Mouse (Mus musculus): Measurements from ENCODE around the gene Ptpra. TPM values are rescaled to one million over a fixed set of nuclear protein-coding genes. Genes with fewer than 3 reads are reported as not detected.
A peak's percentile ranks its signal among the peaks of the same experiment; 100 is the strongest.
"Not testable (repeated sequence)": the region's sequence is repeated elsewhere in the genome, so short reads cannot be mapped to it uniquely, and the experiment has no call there.

Gene Ptpra
- total RNA-seq, 1 experiment from 2014 or later: 115 TPM

GRCm38 (mm10) chr2:130535017-130535416, 84.9 kb downstream of the Ptpra start:
- ATAC-seq (ENCODE audit: extremely low read depth, insufficient number of reproducible peaks, low FRiP score, poor library complexity, severe bottlenecking): no peak

- ATAC-seq (ENCODE audit: extremely low read depth, insufficient number of reproducible peaks, low FRiP score, poor library complexity, severe bottlenecking): no peak
These were observed 86.8 kb downstream of the Ptpra start for GRCm38 (mm10) chr2:130536890-130537289.

GRCm38 (mm10) chr2:130538876-130539546, 88.9 kb downstream of the Ptpra start:
- ATAC-seq (ENCODE audit: extremely low read depth, insufficient number of reproducible peaks, low FRiP score, poor library complexity, severe bottlenecking): no peak

GRCm38 (mm10) chr2:130540266-130540665, 90.2 kb downstream of the Ptpra start:
- ATAC-seq (ENCODE audit: extremely low read depth, insufficient number of reproducible peaks, low FRiP score, poor library complexity, severe bottlenecking): peak; percentile 56; the same call in 1 of the 2 replicates

GRCm38 (mm10) chr2:130546957-130547356, 96.9 kb downstream of the Ptpra start:
- ATAC-seq (ENCODE audit: extremely low read depth, insufficient number of reproducible peaks, low FRiP score, poor library complexity, severe bottlenecking): no peak

GRCm38 (mm10) chr2:130554841-130555240, 104.8 kb downstream of the Ptpra start:
- ATAC-seq (ENCODE audit: extremely low read depth, insufficient number of reproducible peaks, low FRiP score, poor library complexity, severe bottlenecking): no peak

- ATAC-seq (ENCODE audit: extremely low read depth, insufficient number of reproducible peaks, low FRiP score, poor library complexity, severe bottlenecking): no peak
These were observed 106.2 kb downstream of the Ptpra start for GRCm38 (mm10) chr2:130556292-130556691.

GRCm38 (mm10) chr2:130557462-130557861, 107.4 kb downstream of the Ptpra start:
- no peak for ATAC-seq (ENCODE audit: extremely low read depth, insufficient number of reproducible peaks, low FRiP score, poor library complexity, severe bottlenecking)

- ATAC-seq (ENCODE audit: extremely low read depth, insufficient number of reproducible peaks, low FRiP score, poor library complexity, severe bottlenecking): no peak
These were observed 107.9 kb downstream of the Ptpra start for GRCm38 (mm10) chr2:130558015-130558414.

GRCm38 (mm10) chr2:130563212-130564055, 113.4 kb downstream of the Ptpra start, which contains the start of gene Mrps26:
Gene Mrps26 (plus strand): TSS chr2:130563742.
- ATAC-seq (ENCODE audit: extremely low read depth, insufficient number of reproducible peaks, low FRiP score, poor library complexity, severe bottlenecking): peak; percentile 91

GRCm38 (mm10) chr2:130564063-130564462, 114.0 kb downstream of the Ptpra start:
- ATAC-seq (ENCODE audit: extremely low read depth, insufficient number of reproducible peaks, low FRiP score, poor library complexity, severe bottlenecking): no peak

- ATAC-seq (ENCODE audit: extremely low read depth, insufficient number of reproducible peaks, low FRiP score, poor library complexity, severe bottlenecking): no peak
These were observed 114.9 kb downstream of the Ptpra start for GRCm38 (mm10) chr2:130564983-130565382.

- ATAC-seq (ENCODE audit: extremely low read depth, insufficient number of reproducible peaks, low FRiP score, poor library complexity, severe bottlenecking): no peak
These were observed 118.8 kb downstream of the Ptpra start for GRCm38 (mm10) chr2:130568921-130569320.

GRCm38 (mm10) chr2:130569926-130570325, 119.8 kb downstream of the Ptpra start:
- ATAC-seq (ENCODE audit: extremely low read depth, insufficient number of reproducible peaks, low FRiP score, poor library complexity, severe bottlenecking): no peak

GRCm38 (mm10) chr2:130574960-130575359, 124.9 kb downstream of the Ptpra start:
- no peak for ATAC-seq (ENCODE audit: extremely low read depth, insufficient number of reproducible peaks, low FRiP score, poor library complexity, severe bottlenecking)

GRCm38 (mm10) chr2:130575873-130576272, 125.8 kb downstream of the Ptpra start, which contains the start of gene Oxt:
Gene Oxt (plus strand): TSS chr2:130576173.
- no peak for ATAC-seq (ENCODE audit: extremely low read depth, insufficient number of reproducible peaks, low FRiP score, poor library complexity, severe bottlenecking)

GRCm38 (mm10) chr2:130576564-130576963, 126.5 kb downstream of the Ptpra start:
- ATAC-seq (ENCODE audit: extremely low read depth, insufficient number of reproducible peaks, low FRiP score, poor library complexity, severe bottlenecking): not testable (repeated sequence)

- ATAC-seq (ENCODE audit: extremely low read depth, insufficient number of reproducible peaks, low FRiP score, poor library complexity, severe bottlenecking): no peak
These were observed 126.9 kb downstream of the Ptpra start for GRCm38 (mm10) chr2:130577021-130577420.

- ATAC-seq (ENCODE audit: extremely low read depth, insufficient number of reproducible peaks, low FRiP score, poor library complexity, severe bottlenecking): peak; percentile 32; the same call in 1 of the 2 replicates
These were observed 127.6 kb downstream of the Ptpra start for GRCm38 (mm10) chr2:130577632-130578031.

GRCm38 (mm10) chr2:130578148-130578547, 128.1 kb downstream of the Ptpra start:
- peak; percentile 37; the same call in 1 of the 2 replicates for ATAC-seq (ENCODE audit: extremely low read depth, insufficient number of reproducible peaks, low FRiP score, poor library complexity, severe bottlenecking)
